12 mouse cellular contexts compared by ENCODE assay signal in the genomic region with DNA sequence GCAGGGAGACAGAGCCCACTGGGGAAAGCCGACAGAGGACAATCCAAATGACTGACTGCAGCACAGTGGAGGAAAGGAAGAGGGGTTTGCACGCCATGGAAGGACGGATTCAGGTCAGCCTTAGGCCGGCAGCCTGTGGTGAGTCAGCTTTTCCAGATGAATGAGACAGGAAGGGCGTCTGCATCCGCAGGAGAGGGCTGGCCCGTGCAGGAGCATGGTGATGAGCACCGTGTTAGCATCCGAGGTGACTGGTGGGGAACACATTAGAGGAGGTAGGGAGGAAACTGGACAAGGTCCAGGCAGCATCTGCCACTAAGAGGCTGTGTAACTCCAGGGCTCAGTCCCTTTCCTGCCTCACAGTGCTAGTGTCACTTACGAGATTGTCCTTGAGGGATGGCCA. TPM values are rescaled to one million over a fixed set of nuclear protein-coding genes. Genes with fewer than 3 reads are reported as not detected.
DNase-seq lines count a peak whose midpoint lies in the region; ATAC-seq and TF ChIP-seq lines count a peak whose summit lies in the region.
"Had no signal": no experiment of that assay in that cellular context is flagged by ENCODE, and none has a peak within 500 bp of the region (broad histone marks: within the 10 kb centered on the region; RNA-seq: fewer than 3 reads in every experiment).

No protein-coding gene starts in this region.

- H3K27me3 ChIP-seq in lung, postnatal 0 days (replicated peaks; ENCODE audit: insufficient read depth, low read length) = no peaks in the 10 kb centered on the region
- H3K27me3 ChIP-seq in intestine, postnatal 0 days (replicated peaks; ENCODE audit: control insufficient read depth, insufficient read depth, low read length) = no peaks in the 10 kb centered on the region
- H3K27me3 ChIP-seq: stomach, embryonic 15.5 days had no signal

- no peak overlapping the region for H3K4me3 ChIP-seq in lung, postnatal 0 days (ENCODE audit: low read depth, low read length)
- no peak overlapping the region for H3K4me3 ChIP-seq in intestine, postnatal 0 days (ENCODE audit: low read depth, low read length)
- H3K4me3 ChIP-seq: layer of hippocampus, adult 2 months; stomach, embryonic 15.5 days had no signal

- peak; percentile 14 for DNase-seq in gastrocnemius, postnatal 14 days
- DNase-seq in gastrocnemius, postnatal 4 days (ENCODE audit: low spot score in 2 of 2) = no peak
- DNase-seq in heart, adult 18-20 months = peak; percentile 51 to 85
- peak; percentile 59 for DNase-seq in heart, postnatal 4 days
- peak; percentile 57 for DNase-seq in lung, postnatal 0 days (ENCODE audit: low spot score)
- no peak for DNase-seq in urinary bladder, postnatal 4 days (ENCODE audit: low spot score in 2 of 2)
- no peak for DNase-seq in natural killer cell, adult 2 months (ENCODE audit: low spot score in 2 of 2)
- DNase-seq: cerebellum, adult 11 months; gastrocnemius, postnatal 10 days had no signal

- intact Hi-C loops in gastrocnemius, postnatal 14 days (cut with DNase I; ENCODE audit: low total_unique reads) = no loop called here

- no peak overlapping the region for H3K9ac ChIP-seq in lung, postnatal 0 days (replicated peaks; ENCODE audit: low read depth)
- H3K9ac ChIP-seq in intestine, postnatal 0 days (ENCODE audit: low read depth, low read length) = no peak overlapping the region
- H3K9ac ChIP-seq: stomach, embryonic 15.5 days had no signal

- ATAC-seq in lung, postnatal 0 days = peak; percentile 60
- no peak for ATAC-seq in intestine, postnatal 0 days

- H3K4me2 ChIP-seq in lung, postnatal 0 days (replicated peaks; ENCODE audit: low read depth, low read length) = no peak overlapping the region
- no peak overlapping the region for H3K4me2 ChIP-seq in intestine, postnatal 0 days (replicated peaks; ENCODE audit: low read depth)
- H3K4me2 ChIP-seq: stomach, embryonic 15.5 days had no signal

- H3K4me1 ChIP-seq in lung, postnatal 0 days (ENCODE audit: insufficient read depth, low read depth, low read length) = peaks cover 8% of the 10 kb centered on the region; the same call in 1 of the 2 replicates
- H3K4me1 ChIP-seq in intestine, postnatal 0 days (replicated peaks; ENCODE audit: control insufficient read depth, insufficient read depth, low read length) = 0 out of 2 replicates have a peak, but pooled peaks cover 4% of the 10 kb centered on the region

- H3K36me3 ChIP-seq in lung, postnatal 0 days (ENCODE audit: insufficient read depth, low read length) = peaks cover 24% of the 10 kb centered on the region
- peaks cover 64% of the 10 kb centered on the region for H3K36me3 ChIP-seq in intestine, postnatal 0 days (ENCODE audit: control insufficient read depth, insufficient read depth)

- WGBS in lung, postnatal 0 days = 61% methylated on average over 10 of the region's 10 CpGs
- 76% methylated on average over 10 of the region's 10 CpGs for WGBS in intestine, postnatal 0 days

- H3K9me3 ChIP-seq in lung, postnatal 0 days (ENCODE audit: low read length) = no peaks in the 10 kb centered on the region
- H3K9me3 ChIP-seq in intestine, postnatal 0 days (ENCODE audit: control insufficient read depth) = no peaks in the 10 kb centered on the region
- H3K9me3 ChIP-seq: stomach, embryonic 15.5 days had no signal

- peak; percentile 85 for TF ChIP-seq EP300 in lung, postnatal 0 days (IDR thresholded peaks at IDR 0.05)

- TF ChIP-seq CTCF in lung, postnatal 0 days (IDR thresholded peaks at IDR 0.05) = no peak
- no peak for TF ChIP-seq CTCF in intestine, postnatal 0 days (IDR thresholded peaks at IDR 0.05; ENCODE audit: low read depth)

- no peak overlapping the region for H3K27ac ChIP-seq in lung, postnatal 0 days (ENCODE audit: low read length)
- no peak overlapping the region for H3K27ac ChIP-seq in intestine, postnatal 0 days (ENCODE audit: low read depth, low read length)
- H3K27ac ChIP-seq: layer of hippocampus, adult 2 months; stomach, embryonic 15.5 days had no signal

RNA-seq across cellular contexts. Expression of gene Gpr107, which starts 16.9 kb away (rescaled TPM):
- 10 to 100 TPM; 24.7 to 25.2 TPM for total RNA-seq in gastrocnemius, postnatal 14 days (2021)
- 10 to 100 TPM; 43.2 to 46.0 TPM for total RNA-seq in gastrocnemius, postnatal 4 days (2021)
- 10 to 100 TPM; 26.2 to 27.4 TPM for total RNA-seq in heart, adult 18-20 months (2021)
- total RNA-seq in heart, postnatal 4 days (2021) = 10 to 100 TPM; 41.6 to 43.0 TPM
- polyA plus RNA-seq in lung, postnatal 0 days (2015; fragmentation: Nextera tagmentation; extraction: Ambion mirVana) = 26.2 TPM in 2 replicates
- polyA plus RNA-seq in intestine, postnatal 0 days (2015; fragmentation: Nextera tagmentation; extraction: Ambion mirVana) = 46.8 and 48.3 TPM in 2 replicates

RNA-seq across cellular contexts. Expression of gene Fnbp1, which starts 27.2 kb away (rescaled TPM):
- 10 to 100 TPM; 16.5 to 21.1 TPM for total RNA-seq in gastrocnemius, postnatal 14 days (2021)
- total RNA-seq in gastrocnemius, postnatal 4 days (2021) = 10 to 100 TPM; 33.8 to 37.3 TPM
- 10 to 100 TPM; 52.3 to 62.0 TPM for total RNA-seq in heart, adult 18-20 months (2021)
- total RNA-seq in heart, postnatal 4 days (2021) = 10 to 100 TPM; 52.9 to 59.1 TPM
- polyA plus RNA-seq in lung, postnatal 0 days (2015; fragmentation: Nextera tagmentation; extraction: Ambion mirVana) = 7.2 and 10.0 TPM in 2 replicates
- polyA plus RNA-seq in intestine, postnatal 0 days (2015; fragmentation: Nextera tagmentation; extraction: Ambion mirVana) = 10.4 and 11.8 TPM in 2 replicates

Comparison
In these comparisons a context has a peak if more than half of its experiments do, and no peak if none do; other contexts are left out.
1. DNase-seq: peak in gastrocnemius, postnatal 14 days (single experiment), heart, adult 18-20 months (2 of 2), heart, postnatal 4 days (single experiment) and lung, postnatal 0 days (single experiment); none in gastrocnemius, postnatal 4 days (0 of 2), urinary bladder, postnatal 4 days (0 of 2) and natural killer cell, adult 2 months (0 of 2).